Mouse (Mus musculus): ENCODE measurements around the gene Zcchc3. TPM values are rescaled to one million over a fixed set of nuclear protein-coding genes. Genes with fewer than 3 reads are reported as not detected.

Zcchc3 gene
- polyA plus RNA-seq, 1 experiment from 2014 or later = 12.6 TPM

- Histone ChIP-seq H3K4me3 (ENCODE audit: low read depth, low read length) (peak within 1 kb of the TSS; percentile 90), H3K4me1 (ENCODE audit: control insufficient read depth, insufficient read depth, low read length) (peaks cover 38% of the 10 kb centered on the region), H3K27ac (ENCODE audit: low read length) (peak within 1 kb of the TSS; percentile 100), H3K9ac (ENCODE audit: low read depth, low read length) (peak within 1 kb of the TSS; percentile 91), H3K27me3 (ENCODE audit: control insufficient read depth, insufficient read depth, low read depth, low read length) (no peaks in the 10 kb centered on the region), H3K9me3 (replicated peaks; ENCODE audit: control insufficient read depth, low read length, poor library complexity, severe bottlenecking) (no peaks in the 10 kb centered on the region), H3K36me3 (ENCODE audit: control insufficient read depth, insufficient read depth, low read length) (no peaks in the 10 kb centered on the region), H3K4me2 (ENCODE audit: low read length) (peak within 1 kb of the TSS; percentile 76)
- peak; percentile 80 for ATAC-seq
- WGBS = under 1% methylated on average over 67 of the region's 104 CpGs
Observed at GRCm38 (mm10) chr2:152397680-152398435, 17.0 kb downstream of the Zcchc3 start, which contains the start of gene Sox12. Gene Sox12, minus strand, starts transcription at chr2:152398063.

GRCm38 (mm10) chr2:152397004-152397589 is 17.7 kb downstream of the Zcchc3 start:
- Histone ChIP-seq H3K4me1 (ENCODE audit: control insufficient read depth, insufficient read depth, low read length) (peaks cover 38% of the 10 kb centered on the region), H3K4me2 (ENCODE audit: low read length) (peak overlapping the region; percentile 76), H3K36me3 (ENCODE audit: control insufficient read depth, insufficient read depth, low read length) (no peaks in the 10 kb centered on the region), H3K27me3 (ENCODE audit: control insufficient read depth, insufficient read depth, low read depth, low read length) (no peaks in the 10 kb centered on the region), H3K4me3 (ENCODE audit: low read depth, low read length) (peak overlapping the region; percentile 90), H3K27ac (ENCODE audit: low read length) (peak overlapping the region; percentile 100), H3K9ac (ENCODE audit: low read depth, low read length) (peak overlapping the region; percentile 91), H3K9me3 (replicated peaks; ENCODE audit: control insufficient read depth, low read length, poor library complexity, severe bottlenecking) (no peaks in the 10 kb centered on the region)
- WGBS = under 1% methylated on average over 61 of the region's 77 CpGs
- 0 out of 2 replicates have a peak, but pooled peaks have one; percentile 1 for ATAC-seq

- Histone ChIP-seq H3K9me3 (replicated peaks; ENCODE audit: control insufficient read depth, low read length, poor library complexity, severe bottlenecking) (no peaks in the 10 kb centered on the region), H3K4me3 (ENCODE audit: low read depth, low read length) (peak overlapping the region; percentile 90), H3K4me2 (ENCODE audit: low read length) (peak overlapping the region; percentile 76), H3K4me1 (ENCODE audit: control insufficient read depth, insufficient read depth, low read length) (peaks cover 38% of the 10 kb centered on the region), H3K27me3 (ENCODE audit: control insufficient read depth, insufficient read depth, low read depth, low read length) (no peaks in the 10 kb centered on the region), H3K9ac (ENCODE audit: low read depth, low read length) (peak overlapping the region; percentile 91), H3K27ac (ENCODE audit: low read length) (peak overlapping the region; percentile 100), H3K36me3 (ENCODE audit: control insufficient read depth, insufficient read depth, low read length) (no peaks in the 10 kb centered on the region)
- ATAC-seq = peak; percentile 52
- WGBS = under 1% methylated on average over 43 of the region's 46 CpGs
Observed at GRCm38 (mm10) chr2:152396110-152397003, 18.5 kb downstream of the Zcchc3 start.

GRCm38 (mm10) chr2:152395271-152395920 is 19.4 kb downstream of the Zcchc3 start:
- Histone ChIP-seq H3K4me2 (ENCODE audit: low read length) (peak overlapping the region; percentile 76), H3K36me3 (ENCODE audit: control insufficient read depth, insufficient read depth, low read length) (no peaks in the 10 kb centered on the region), H3K9ac (ENCODE audit: low read depth, low read length) (peak overlapping the region; percentile 91), H3K27ac (ENCODE audit: low read length) (peak overlapping the region; percentile 100), H3K27me3 (ENCODE audit: control insufficient read depth, insufficient read depth, low read depth, low read length) (no peaks in the 10 kb centered on the region), H3K4me3 (ENCODE audit: low read depth, low read length) (peak overlapping the region; percentile 90), H3K4me1 (ENCODE audit: control insufficient read depth, insufficient read depth, low read length) (peaks cover 35% of the 10 kb centered on the region), H3K9me3 (replicated peaks; ENCODE audit: control insufficient read depth, low read length, poor library complexity, severe bottlenecking) (no peaks in the 10 kb centered on the region)
- WGBS = 21% methylated on average over 13 of the region's 13 CpGs
- ATAC-seq = no peak

GRCm38 (mm10) chr2:152393225-152394017 is 21.4 kb downstream of the Zcchc3 start:
- Histone ChIP-seq H3K36me3 (ENCODE audit: control insufficient read depth, insufficient read depth, low read length) (no peaks in the 10 kb centered on the region), H3K9me3 (replicated peaks; ENCODE audit: control insufficient read depth, low read length, poor library complexity, severe bottlenecking) (no peaks in the 10 kb centered on the region), H3K4me2 (ENCODE audit: low read length) (peak overlapping the region; percentile 76), H3K4me3 (ENCODE audit: low read depth, low read length) (peak overlapping the region; percentile 6; the same call in 1 of the 2 replicates), H3K9ac (ENCODE audit: low read depth, low read length) (peak overlapping the region; percentile 91; the same call in 1 of the 2 replicates), H3K27ac (ENCODE audit: low read length) (no peak overlapping the region), H3K27me3 (ENCODE audit: control insufficient read depth, insufficient read depth, low read depth, low read length) (no peaks in the 10 kb centered on the region), H3K4me1 (ENCODE audit: control insufficient read depth, insufficient read depth, low read length) (peaks cover 24% of the 10 kb centered on the region)
- ATAC-seq = no peak
- 49% methylated on average over 9 of the region's 9 CpGs for WGBS

- H3K27me3 ChIP-seq (ENCODE audit: control insufficient read depth, insufficient read depth, low read depth, low read length) = no peaks in the 10 kb centered on the region
- H3K36me3 ChIP-seq (ENCODE audit: control insufficient read depth, insufficient read depth, low read length) = no peaks in the 10 kb centered on the region
- no peak overlapping the region for H3K4me2 ChIP-seq (ENCODE audit: low read length)
- no peak overlapping the region for H3K9ac ChIP-seq (ENCODE audit: low read depth, low read length)
- H3K9me3 ChIP-seq (replicated peaks; ENCODE audit: control insufficient read depth, low read length, poor library complexity, severe bottlenecking) = no peaks in the 10 kb centered on the region
- no peak for ATAC-seq
- no peak overlapping the region for H3K4me3 ChIP-seq (ENCODE audit: low read depth, low read length)
- H3K4me1 ChIP-seq (ENCODE audit: control insufficient read depth, insufficient read depth, low read length) = peaks cover 24% of the 10 kb centered on the region
- 0 out of 2 replicates have a peak overlapping the region, but pooled peaks have one; percentile 32 for H3K27ac ChIP-seq (ENCODE audit: low read length)
- 10% methylated on average over 3 of the region's 3 CpGs for WGBS
Observed at GRCm38 (mm10) chr2:152392786-152393185, 22.0 kb downstream of the Zcchc3 start.

- Histone ChIP-seq H3K27me3 (ENCODE audit: control insufficient read depth, insufficient read depth, low read depth, low read length) (no peaks in the 10 kb centered on the region), H3K4me3 (ENCODE audit: low read depth, low read length) (no peak overlapping the region), H3K36me3 (ENCODE audit: control insufficient read depth, insufficient read depth, low read length) (no peaks in the 10 kb centered on the region), H3K27ac (ENCODE audit: low read length) (no peak overlapping the region), H3K9ac (ENCODE audit: low read depth, low read length) (no peak overlapping the region), H3K9me3 (replicated peaks; ENCODE audit: control insufficient read depth, low read length, poor library complexity, severe bottlenecking) (no peaks in the 10 kb centered on the region), H3K4me2 (ENCODE audit: low read length) (no peak overlapping the region), H3K4me1 (ENCODE audit: control insufficient read depth, insufficient read depth, low read length) (no peaks in the 10 kb centered on the region)
- 87% methylated on average over 4 of the region's 4 CpGs for WGBS
- ATAC-seq = no peak
Observed at GRCm38 (mm10) chr2:152384191-152384590, 30.6 kb downstream of the Zcchc3 start.

- Histone ChIP-seq H3K4me3 (ENCODE audit: low read depth, low read length) (peak within 1 kb of the TSS; percentile 48), H3K4me1 (ENCODE audit: control insufficient read depth, insufficient read depth, low read length) (peaks cover 16% of the 10 kb centered on the region), H3K27me3 (ENCODE audit: control insufficient read depth, insufficient read depth, low read depth, low read length) (no peaks in the 10 kb centered on the region), H3K9ac (ENCODE audit: low read depth, low read length) (peak within 1 kb of the TSS; percentile 73), H3K36me3 (ENCODE audit: control insufficient read depth, insufficient read depth, low read length) (no peaks in the 10 kb centered on the region), H3K4me2 (ENCODE audit: low read length) (peak within 1 kb of the TSS; percentile 72), H3K27ac (ENCODE audit: low read length) (peak within 1 kb of the TSS; percentile 87), H3K9me3 (replicated peaks; ENCODE audit: control insufficient read depth, low read length, poor library complexity, severe bottlenecking) (no peaks in the 10 kb centered on the region)
- 0% methylated on average over 12 of the region's 16 CpGs for WGBS
- peak; percentile 90 for ATAC-seq
Observed at GRCm38 (mm10) chr2:152376345-152376741, 38.5 kb downstream of the Zcchc3 start, which contains the start of gene Nrsn2. Gene Nrsn2, minus strand, starts transcription at chr2:152376638.

All from midbrain, embryonic 16.5 days (tissue).